Mouse (Mus musculus): ENCODE data around the gene Plekha5. TPM values are rescaled to one million over a fixed set of nuclear protein-coding genes. Genes with fewer than 3 reads are reported as not detected.

The Plekha5 gene
- polyA plus RNA-seq, 1 experiment: 56.6 TPM

DNA sequence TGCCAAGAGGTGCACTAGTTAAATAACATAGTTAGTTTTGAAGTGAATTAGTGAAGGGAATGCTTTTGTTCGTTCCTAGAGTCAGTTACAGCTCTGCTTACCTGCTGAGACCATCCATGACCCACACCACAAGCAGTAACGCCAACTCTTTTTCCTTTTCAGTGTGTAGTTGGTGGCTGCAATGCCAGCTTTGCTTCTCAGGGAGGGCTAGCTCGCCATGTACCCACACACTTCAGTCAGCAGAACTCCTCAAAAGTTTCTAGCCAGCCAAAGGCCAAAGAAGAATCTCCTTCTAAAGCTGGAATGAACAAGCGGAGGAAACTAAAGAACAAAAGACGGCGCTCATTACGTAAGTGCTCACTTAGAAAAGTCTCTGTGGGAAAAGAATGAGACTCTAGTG lies 218.2 kb downstream of the Plekha5 start:
- Histone ChIP-seq H3K27me3 (ENCODE audit: control insufficient read depth, insufficient read depth, low read length) (no peaks in the 10 kb centered on the region), H3K36me3 (ENCODE audit: control insufficient read depth, insufficient read depth, low read length) (peaks cover 6% of the 10 kb centered on the region), H3K27ac (ENCODE audit: control insufficient read depth, insufficient read depth, low read depth, low read length) (no peak overlapping the region), H3K4me3 (ENCODE audit: control insufficient read depth, low read depth, low read length) (no peak overlapping the region), H3K4me1 (ENCODE audit: control insufficient read depth, insufficient read depth, low read length) (no peaks in the 10 kb centered on the region)
- TF ChIP-seq POLR2A (IDR thresholded peaks at IDR 0.05; ENCODE audit: control insufficient read depth, low read depth, low read length) (no peak), CTCF (IDR thresholded peaks at IDR 0.05; ENCODE audit: control insufficient read depth, insufficient read depth, insufficient replicate concordance, low read depth, low read length) (no peak)

DNA sequence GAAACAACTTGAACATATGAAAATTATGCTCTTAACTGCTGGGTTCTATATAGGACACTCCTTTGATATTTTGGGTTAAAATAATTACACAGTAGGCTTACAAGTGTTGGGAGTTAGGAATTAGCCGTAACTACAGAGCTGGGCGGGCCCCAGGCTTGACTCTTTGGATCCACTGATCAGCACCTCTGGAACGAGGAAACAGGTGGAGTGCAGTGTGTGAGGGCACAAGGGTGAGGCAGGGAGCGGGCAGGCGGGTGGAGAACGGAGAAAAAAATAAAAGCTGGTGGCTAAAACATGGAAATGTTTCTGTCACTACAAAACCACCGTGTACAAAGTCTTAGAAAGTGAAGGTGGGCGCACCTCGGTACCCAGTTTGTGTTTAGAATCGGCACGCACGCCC lies 218.8 kb downstream of the Plekha5 start:
- Histone ChIP-seq H3K4me1 (ENCODE audit: control insufficient read depth, insufficient read depth, low read length) (no peaks in the 10 kb centered on the region), H3K27ac (ENCODE audit: control insufficient read depth, insufficient read depth, low read depth, low read length) (no peak overlapping the region), H3K36me3 (ENCODE audit: control insufficient read depth, insufficient read depth, low read length) (peaks cover 8% of the 10 kb centered on the region), H3K4me3 (ENCODE audit: control insufficient read depth, low read depth, low read length) (no peak overlapping the region), H3K27me3 (ENCODE audit: control insufficient read depth, insufficient read depth, low read length) (no peaks in the 10 kb centered on the region)
- no peak for TF ChIP-seq POLR2A (IDR thresholded peaks at IDR 0.05; ENCODE audit: control insufficient read depth, low read depth, low read length)
- TF ChIP-seq CTCF (IDR thresholded peaks at IDR 0.05; ENCODE audit: control insufficient read depth, insufficient read depth, insufficient replicate concordance, low read depth, low read length): no peak

DNA sequence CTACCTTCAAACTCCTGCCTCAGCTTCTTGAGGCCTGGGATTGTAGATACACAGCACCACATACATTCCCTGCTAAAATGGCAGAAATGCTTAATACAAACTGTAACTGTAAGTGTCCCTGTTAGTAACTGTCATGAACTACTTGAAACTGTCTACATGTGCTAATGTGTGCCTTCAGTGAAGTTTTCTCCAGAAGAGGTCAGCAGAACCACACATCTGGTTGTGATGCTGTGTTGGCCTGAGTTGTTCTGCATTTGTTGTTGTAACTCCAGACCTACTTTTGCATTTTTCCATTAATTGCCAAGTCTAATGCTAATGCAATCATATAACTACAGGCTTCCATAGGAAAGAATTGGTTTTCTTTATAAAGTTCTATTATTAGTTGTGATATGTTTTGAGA lies 222.1 kb downstream of the Plekha5 start:
- Histone ChIP-seq H3K27me3 (ENCODE audit: control insufficient read depth, insufficient read depth, low read length) (no peaks in the 10 kb centered on the region), H3K4me3 (ENCODE audit: control insufficient read depth, low read depth, low read length) (no peak overlapping the region), H3K36me3 (ENCODE audit: control insufficient read depth, insufficient read depth, low read length) (peaks cover 6% of the 10 kb centered on the region), H3K27ac (ENCODE audit: control insufficient read depth, insufficient read depth, low read depth, low read length) (no peak overlapping the region), H3K4me1 (ENCODE audit: control insufficient read depth, insufficient read depth, low read length) (no peaks in the 10 kb centered on the region)
- TF ChIP-seq POLR2A (IDR thresholded peaks at IDR 0.05; ENCODE audit: control insufficient read depth, low read depth, low read length) (no peak), CTCF (IDR thresholded peaks at IDR 0.05; ENCODE audit: control insufficient read depth, insufficient read depth, insufficient replicate concordance, low read depth, low read length) (no peak)

Other genes with a start within 250 kb of the Plekha5 start
- 17.1 and 18.4 TPM in 2 replicates for gene Aebp2, start 198.6 kb downstream of the Plekha5 start, polyA plus RNA-seq (2012; rRNA removed)

Measured in testis, adult 2 months (tissue).